Mouse (Mus musculus) embryonic fibroblast, embryonic 13.5 days (primary cell): ENCODE data around the gene Atp6v0e.

Experiments used
- CTCF ChIP-seq: IDR thresholded peaks from 2 replicates; pipeline ENCODE4 v1.5.1; 2011; ENCODE audit warnings: mild to moderate bottlenecking, control low read depth, low read length, moderate library complexity, borderline replicate concordance; ENCODE audit not compliant: insufficient read depth
- POLR2A ChIP-seq: IDR thresholded peaks from 2 replicates; pipeline ENCODE4 v1.6.1; 2011; ENCODE audit warnings: low read depth, mild to moderate bottlenecking, control low read depth, low read length, moderate library complexity

DNA sequence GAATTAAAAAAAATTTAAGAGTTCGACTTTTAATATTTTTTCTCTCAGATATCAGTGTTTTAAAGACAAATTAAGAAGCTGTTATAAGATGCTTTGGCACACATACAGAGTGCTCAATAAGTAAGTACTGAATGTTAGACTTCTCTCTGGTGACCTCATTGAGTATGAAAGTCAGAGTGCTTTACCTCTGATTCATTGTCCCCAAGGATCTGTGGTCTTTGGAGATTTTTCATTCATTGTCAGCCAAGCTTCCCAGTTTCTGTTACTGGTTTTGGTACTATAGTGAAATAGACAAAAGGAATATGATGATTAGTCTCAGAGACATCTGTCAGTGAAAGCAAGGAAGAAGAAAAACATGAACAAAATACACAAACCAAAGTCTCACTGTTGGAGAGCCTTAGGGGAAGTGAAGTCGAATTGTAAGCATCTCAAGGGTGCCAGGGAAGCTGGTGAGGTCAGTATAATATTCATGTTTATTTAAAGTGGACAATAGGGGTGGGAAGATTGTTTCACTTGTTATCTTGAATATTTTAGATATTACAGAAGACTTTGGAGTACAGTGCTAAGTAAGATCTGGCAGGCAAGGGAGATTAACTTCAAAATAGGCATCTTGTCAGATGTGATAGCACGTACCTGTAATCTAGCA is 64.2 kb downstream of the Atp6v0e start:
- TF ChIP-seq CTCF = no peak
- no peak for TF ChIP-seq POLR2A
